Mouse (Mus musculus): Measurements from ENCODE around the gene Ttc28.
A peak's percentile ranks its signal among the peaks of the same experiment; 100 is the strongest.

The Ttc28 gene

GRCm38 (mm10) chr5:111101383-111101932 lies 221.9 kb downstream of the Ttc28 start:
- DNase-seq: no peak

GRCm38 (mm10) chr5:111104801-111105200 lies 225.2 kb downstream of the Ttc28 start:
- peak; percentile 34 to 70 for DNase-seq

- DNase-seq: no peak
Observed at GRCm38 (mm10) chr5:111111378-111111777, 231.8 kb downstream of the Ttc28 start.

- DNase-seq: no peak
Observed at GRCm38 (mm10) chr5:111113183-111113582, 233.6 kb downstream of the Ttc28 start.

- no peak for DNase-seq
Observed at GRCm38 (mm10) chr5:111113694-111114375, 234.2 kb downstream of the Ttc28 start.

- no peak for DNase-seq
Observed at GRCm38 (mm10) chr5:111114597-111114996, 235.0 kb downstream of the Ttc28 start.

GRCm38 (mm10) chr5:111115519-111116350 lies 236.1 kb downstream of the Ttc28 start:
- DNase-seq: no peak

GRCm38 (mm10) chr5:111119805-111120204 lies 240.2 kb downstream of the Ttc28 start:
- no peak for DNase-seq

- DNase-seq: peak; percentile 80 to 83
Observed at GRCm38 (mm10) chr5:111120298-111120697, 240.7 kb downstream of the Ttc28 start.

GRCm38 (mm10) chr5:111120705-111121420 lies 241.3 kb downstream of the Ttc28 start:
- DNase-seq: peak; percentile 22 to 27

- DNase-seq: no peak
Observed at GRCm38 (mm10) chr5:111122332-111123049, 242.9 kb downstream of the Ttc28 start.

GRCm38 (mm10) chr5:111123050-111123746 lies 243.6 kb downstream of the Ttc28 start:
- DNase-seq: no peak

GRCm38 (mm10) chr5:111124620-111125200 lies 245.1 kb downstream of the Ttc28 start:
- DNase-seq: no peak

- peak in 1 of 2 experiments; percentile 37 for DNase-seq
Observed at GRCm38 (mm10) chr5:111125746-111126145, 246.1 kb downstream of the Ttc28 start.

GRCm38 (mm10) chr5:111127786-111128185 lies 248.2 kb downstream of the Ttc28 start:
- DNase-seq: no peak

GRCm38 (mm10) chr5:111130121-111130520 lies 250.5 kb downstream of the Ttc28 start:
- DNase-seq: no peak

GRCm38 (mm10) chr5:111131561-111131960 lies 252.0 kb downstream of the Ttc28 start:
- DNase-seq: no peak

GRCm38 (mm10) chr5:111133150-111133549 lies 253.5 kb downstream of the Ttc28 start:
- DNase-seq: no peak

GRCm38 (mm10) chr5:111133754-111134153 lies 254.2 kb downstream of the Ttc28 start:
- no peak for DNase-seq

GRCm38 (mm10) chr5:111137283-111137682 lies 257.7 kb downstream of the Ttc28 start:
- no peak for DNase-seq

GRCm38 (mm10) chr5:111137742-111138141 lies 258.1 kb downstream of the Ttc28 start:
- no peak for DNase-seq
